Mouse (Mus musculus): ENCODE data around the gene Pknox2.
A peak's percentile ranks its signal among the peaks of the same experiment; 100 is the strongest.

Pknox2 gene

GRCm38 (mm10) chr9:36942561-36942960 is 204.6 kb downstream of the Pknox2 start:
- no peak for DNase-seq (ENCODE audit: low spot score in 2 of 2)

GRCm38 (mm10) chr9:36942131-36942530 is 205.1 kb downstream of the Pknox2 start:
- no peak for DNase-seq (ENCODE audit: low spot score in 2 of 2)

- DNase-seq (ENCODE audit: low spot score in 2 of 2): no peak
Measured at GRCm38 (mm10) chr9:36941565-36941964, 205.6 kb downstream of the Pknox2 start.

GRCm38 (mm10) chr9:36938601-36939078 is 208.6 kb downstream of the Pknox2 start:
- DNase-seq (ENCODE audit: low spot score in 2 of 2): no peak

GRCm38 (mm10) chr9:36933813-36934493 is 213.3 kb downstream of the Pknox2 start:
- peak in 1 of 2 experiments; percentile 7 for DNase-seq (ENCODE audit: low spot score in 2 of 2)

GRCm38 (mm10) chr9:36932950-36933812 is 214.0 kb downstream of the Pknox2 start:
- no peak for DNase-seq (ENCODE audit: low spot score in 2 of 2)

- DNase-seq (ENCODE audit: low spot score in 2 of 2): no peak
Measured at GRCm38 (mm10) chr9:36931657-36932056, 215.6 kb downstream of the Pknox2 start.

- no peak for DNase-seq (ENCODE audit: low spot score in 2 of 2)
Measured at GRCm38 (mm10) chr9:36923753-36924152, 223.5 kb downstream of the Pknox2 start.

GRCm38 (mm10) chr9:36921718-36922415 is 225.3 kb downstream of the Pknox2 start:
- DNase-seq (ENCODE audit: low spot score in 2 of 2): no peak

GRCm38 (mm10) chr9:36919472-36919871 is 227.7 kb downstream of the Pknox2 start:
- DNase-seq (ENCODE audit: low spot score in 2 of 2): no peak

GRCm38 (mm10) chr9:36918582-36918981 is 228.6 kb downstream of the Pknox2 start:
- no peak for DNase-seq (ENCODE audit: low spot score in 2 of 2)

GRCm38 (mm10) chr9:36916915-36917314 is 230.3 kb downstream of the Pknox2 start:
- DNase-seq (ENCODE audit: low spot score in 2 of 2): no peak

- DNase-seq (ENCODE audit: low spot score in 2 of 2): peak; percentile 8 to 41
Measured at GRCm38 (mm10) chr9:36916362-36916761, 230.8 kb downstream of the Pknox2 start.

GRCm38 (mm10) chr9:36905452-36905851 is 241.8 kb downstream of the Pknox2 start:
- DNase-seq (ENCODE audit: low spot score in 2 of 2): no peak

GRCm38 (mm10) chr9:36900464-36900863 is 246.7 kb downstream of the Pknox2 start:
- no peak for DNase-seq (ENCODE audit: low spot score in 2 of 2)

- DNase-seq (ENCODE audit: low spot score in 2 of 2): no peak
Measured at GRCm38 (mm10) chr9:36898560-36898959, 248.6 kb downstream of the Pknox2 start.

- DNase-seq (ENCODE audit: low spot score in 2 of 2): peak in 1 of 2 experiments; percentile 20
Measured at GRCm38 (mm10) chr9:36895009-36895693, 252.1 kb downstream of the Pknox2 start.

- DNase-seq (ENCODE audit: low spot score in 2 of 2): no peak
Measured at GRCm38 (mm10) chr9:36894242-36894641, 253.0 kb downstream of the Pknox2 start.

GRCm38 (mm10) chr9:36893413-36893990 is 253.7 kb downstream of the Pknox2 start:
- no peak for DNase-seq (ENCODE audit: low spot score in 2 of 2)

GRCm38 (mm10) chr9:36890552-36890951 is 256.7 kb downstream of the Pknox2 start:
- DNase-seq (ENCODE audit: low spot score in 2 of 2): peak in 1 of 2 experiments; percentile 43

- DNase-seq (ENCODE audit: low spot score in 2 of 2): peak in 1 of 2 experiments; percentile 52
Measured at GRCm38 (mm10) chr9:36885237-36885636, 262.0 kb downstream of the Pknox2 start.

Data from thymus, postnatal 10 days (tissue).